Mouse (Mus musculus): ENCODE results near the gene Cit. TPM values are rescaled to one million over a fixed set of nuclear protein-coding genes. Genes with fewer than 3 reads are reported as not detected.

Gene Cit
- polyA plus RNA-seq, 1 experiment: 47.3 TPM

GRCm38 (mm10) chr5:116023821-116024284, 178.8 kb downstream of the Cit start:
- DNase-seq: no peak
- under 1% methylated on average over 27 of the region's 28 CpGs for WGBS
- H3K27ac ChIP-seq (ENCODE audit: insufficient read depth, low read length): no peak overlapping the region
- TF ChIP-seq CTCF (IDR thresholded peaks at IDR 0.05; ENCODE audit: borderline replicate concordance, insufficient read depth, low read depth, low read length) (no peak), POLR2A (IDR thresholded peaks at IDR 0.05; ENCODE audit: borderline replicate concordance, insufficient read depth, low read length) (no peak)
- H3K4me1 ChIP-seq (ENCODE audit: control insufficient read depth, insufficient read depth, low read length): no peaks in the 10 kb centered on the region
- H3K4me3 ChIP-seq (replicated peaks; ENCODE audit: insufficient read depth, low read depth, low read length): peak overlapping the region; percentile 57
- H3K27me3 ChIP-seq (ENCODE audit: control insufficient read depth, insufficient read depth, low read length): no peaks in the 10 kb centered on the region

- H3K27me3 ChIP-seq (ENCODE audit: control insufficient read depth, insufficient read depth, low read length): no peaks in the 10 kb centered on the region
- peak within 1 kb of the TSS; percentile 57 for H3K4me3 ChIP-seq (replicated peaks; ENCODE audit: insufficient read depth, low read depth, low read length)
- DNase-seq: peak; percentile 91 to 93
Observed at GRCm38 (mm10) chr5:116024327-116024739, 179.3 kb downstream of the Cit start, which contains the start of gene Prkab1. TSS of gene Prkab1 (minus strand) at chr5:116024508.

DNA sequence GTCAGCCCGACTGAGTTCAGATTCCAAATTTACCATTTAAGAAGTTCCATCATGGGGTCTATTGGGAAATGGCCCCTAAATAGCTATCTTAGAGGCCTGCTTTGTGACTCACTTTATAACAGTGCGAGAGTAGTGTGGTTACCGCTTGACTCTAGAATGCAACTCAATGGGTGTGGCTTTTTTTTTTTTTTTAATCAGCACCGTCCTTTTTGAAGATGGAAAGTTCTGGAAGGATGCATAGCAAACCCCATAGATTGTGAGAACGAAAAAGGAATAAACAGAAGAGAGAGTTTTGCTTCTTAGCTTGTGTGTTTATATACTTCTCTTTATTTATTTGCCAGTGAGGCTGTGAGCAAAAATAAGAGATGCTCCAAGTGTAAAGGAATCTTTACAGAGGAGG, 181.0 kb downstream of the Cit start:
- Histone ChIP-seq H3K4me3 (replicated peaks; ENCODE audit: insufficient read depth, low read depth, low read length) (no peak overlapping the region), H3K27me3 (ENCODE audit: control insufficient read depth, insufficient read depth, low read length) (no peaks in the 10 kb centered on the region), H3K4me1 (ENCODE audit: control insufficient read depth, insufficient read depth, low read length) (no peaks in the 10 kb centered on the region), H3K27ac (ENCODE audit: insufficient read depth, low read length) (no peak overlapping the region)
- TF ChIP-seq POLR2A (IDR thresholded peaks at IDR 0.05; ENCODE audit: borderline replicate concordance, insufficient read depth, low read length): no peak
- TF ChIP-seq CTCF (IDR thresholded peaks at IDR 0.05; ENCODE audit: borderline replicate concordance, insufficient read depth, low read depth, low read length): no peak
- WGBS: 93% methylated on average over 5 of the region's 5 CpGs
- no peak for DNase-seq

More at GRCm38 (mm10) chr5:116024327-116024739, 179.3 kb downstream of the Cit start, which contains the start of gene Prkab1:
- under 1% methylated on average over 46 of the region's 46 CpGs for WGBS
- TF ChIP-seq POLR2A (IDR thresholded peaks at IDR 0.05; ENCODE audit: borderline replicate concordance, insufficient read depth, low read length): peak; percentile 91
- TF ChIP-seq CTCF (IDR thresholded peaks at IDR 0.05; ENCODE audit: borderline replicate concordance, insufficient read depth, low read depth, low read length): peak; percentile 19; the same call in 1 of the 2 replicates
- H3K27ac ChIP-seq (ENCODE audit: insufficient read depth, low read length): peak within 1 kb of the TSS; percentile 3; the same call in 1 of the 2 replicates
- no peaks in the 10 kb centered on the region for H3K4me1 ChIP-seq (ENCODE audit: control insufficient read depth, insufficient read depth, low read length)

DNA sequence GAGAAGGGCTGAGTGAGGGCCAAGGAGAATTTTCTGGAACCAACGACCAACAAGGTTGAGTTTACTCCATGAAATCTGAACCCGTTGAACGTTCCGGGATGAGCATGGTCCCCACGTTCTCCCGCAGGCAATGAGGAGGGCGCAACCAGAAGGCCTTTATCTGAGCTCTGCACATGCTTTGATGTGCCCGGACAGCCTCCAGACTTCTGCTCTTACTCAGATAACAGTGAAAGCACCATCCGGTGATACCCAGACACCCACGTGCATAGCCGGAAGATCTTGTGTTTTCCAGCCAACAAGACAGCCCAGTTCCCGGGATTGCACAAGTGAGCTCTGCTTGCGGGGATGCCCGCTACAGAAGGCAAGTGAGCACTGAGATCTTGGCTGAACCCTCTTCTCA, 181.5 kb downstream of the Cit start:
- Histone ChIP-seq H3K27ac (ENCODE audit: insufficient read depth, low read length) (no peak overlapping the region), H3K27me3 (ENCODE audit: control insufficient read depth, insufficient read depth, low read length) (no peaks in the 10 kb centered on the region), H3K4me1 (ENCODE audit: control insufficient read depth, insufficient read depth, low read length) (no peaks in the 10 kb centered on the region), H3K4me3 (replicated peaks; ENCODE audit: insufficient read depth, low read depth, low read length) (no peak overlapping the region)
- no peak for DNase-seq
- TF ChIP-seq POLR2A (IDR thresholded peaks at IDR 0.05; ENCODE audit: borderline replicate concordance, insufficient read depth, low read length) (no peak), CTCF (IDR thresholded peaks at IDR 0.05; ENCODE audit: borderline replicate concordance, insufficient read depth, low read depth, low read length) (no peak)
- WGBS: 93% methylated on average over 14 of the region's 14 CpGs

- H3K4me1 ChIP-seq (ENCODE audit: control insufficient read depth, insufficient read depth, low read length): no peaks in the 10 kb centered on the region
- no peaks in the 10 kb centered on the region for H3K27me3 ChIP-seq (ENCODE audit: control insufficient read depth, insufficient read depth, low read length)
- H3K4me3 ChIP-seq (replicated peaks; ENCODE audit: insufficient read depth, low read depth, low read length): no peak overlapping the region
- TF ChIP-seq POLR2A (IDR thresholded peaks at IDR 0.05; ENCODE audit: borderline replicate concordance, insufficient read depth, low read length) (no peak), CTCF (IDR thresholded peaks at IDR 0.05; ENCODE audit: borderline replicate concordance, insufficient read depth, low read depth, low read length) (no peak)
- no peak for DNase-seq
- H3K27ac ChIP-seq (ENCODE audit: insufficient read depth, low read length): no peak overlapping the region
- WGBS: 74% methylated on average over 7 of the region's 7 CpGs
Observed at GRCm38 (mm10) chr5:116029071-116029470, 184.0 kb downstream of the Cit start.

- no peak for TF ChIP-seq POLR2A (IDR thresholded peaks at IDR 0.05; ENCODE audit: borderline replicate concordance, insufficient read depth, low read length)
- no peak for TF ChIP-seq CTCF (IDR thresholded peaks at IDR 0.05; ENCODE audit: borderline replicate concordance, insufficient read depth, low read depth, low read length)
- no peaks in the 10 kb centered on the region for H3K4me1 ChIP-seq (ENCODE audit: control insufficient read depth, insufficient read depth, low read length)
- no peaks in the 10 kb centered on the region for H3K27me3 ChIP-seq (ENCODE audit: control insufficient read depth, insufficient read depth, low read length)
- no peak for DNase-seq
- H3K4me3 ChIP-seq (replicated peaks; ENCODE audit: insufficient read depth, low read depth, low read length): no peak overlapping the region
- H3K27ac ChIP-seq (ENCODE audit: insufficient read depth, low read length): no peak overlapping the region
- WGBS: 4% methylated on average over 19 of the region's 19 CpGs
Observed at GRCm38 (mm10) chr5:116030566-116031189, 185.6 kb downstream of the Cit start.

- Histone ChIP-seq H3K4me1 (ENCODE audit: control insufficient read depth, insufficient read depth, low read length) (no peaks in the 10 kb centered on the region), H3K27ac (ENCODE audit: insufficient read depth, low read length) (no peak overlapping the region), H3K27me3 (ENCODE audit: control insufficient read depth, insufficient read depth, low read length) (no peaks in the 10 kb centered on the region; the same call in 1 of the 2 replicates), H3K4me3 (replicated peaks; ENCODE audit: insufficient read depth, low read depth, low read length) (no peak overlapping the region)
- TF ChIP-seq POLR2A (IDR thresholded peaks at IDR 0.05; ENCODE audit: borderline replicate concordance, insufficient read depth, low read length): no peak
- peak; percentile 64 for TF ChIP-seq CTCF (IDR thresholded peaks at IDR 0.05; ENCODE audit: borderline replicate concordance, insufficient read depth, low read depth, low read length)
- WGBS: 4% methylated on average over 14 of the region's 14 CpGs
- peak; percentile 41 to 53 for DNase-seq
Observed at GRCm38 (mm10) chr5:116031190-116031577, 186.1 kb downstream of the Cit start.

DNA sequence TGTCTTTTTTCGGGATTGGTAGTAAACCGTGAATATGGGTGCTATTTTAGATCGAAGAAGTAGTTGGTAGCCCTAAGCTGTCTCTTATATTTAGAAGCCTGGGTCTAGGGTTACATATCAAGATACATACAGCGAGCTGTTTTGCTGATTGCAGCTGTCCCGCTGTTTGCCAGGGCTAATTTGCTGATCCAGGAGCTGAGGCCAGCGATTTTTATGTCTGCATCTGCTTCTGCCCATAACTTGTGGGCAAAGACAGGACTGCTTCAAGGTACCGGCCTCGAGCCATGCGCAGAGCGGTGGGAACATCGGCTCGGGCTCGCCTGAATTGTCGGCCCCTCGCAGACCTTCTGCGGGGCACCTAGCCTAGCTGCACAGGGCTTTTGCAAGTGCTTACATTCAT, 191.4 kb downstream of the Cit start:
- Histone ChIP-seq H3K27me3 (ENCODE audit: control insufficient read depth, insufficient read depth, low read length) (no peaks in the 10 kb centered on the region; the same call in 1 of the 2 replicates), H3K4me3 (replicated peaks; ENCODE audit: insufficient read depth, low read depth, low read length) (no peak overlapping the region), H3K27ac (ENCODE audit: insufficient read depth, low read length) (no peak overlapping the region), H3K4me1 (ENCODE audit: control insufficient read depth, insufficient read depth, low read length) (no peaks in the 10 kb centered on the region)
- DNase-seq: no peak
- WGBS: 52% methylated on average over 16 of the region's 16 CpGs
- TF ChIP-seq POLR2A (IDR thresholded peaks at IDR 0.05; ENCODE audit: borderline replicate concordance, insufficient read depth, low read length) (no peak), CTCF (IDR thresholded peaks at IDR 0.05; ENCODE audit: borderline replicate concordance, insufficient read depth, low read depth, low read length) (no peak)
